Mouse (Mus musculus) kidney, embryonic 14.5 days (tissue): ENCODE data around the gene Scyl1. TPM values are rescaled to one million over a fixed set of nuclear protein-coding genes. Genes with fewer than 3 reads are reported as not detected.

Experiments used
- ATAC-seq: fragments of 200-750 bp; cut with Nextera tagmentation; 2 replicates; pipeline ENCODE4 v1.8.0; 2017; ENCODE audit warnings: moderate number of reproducible peaks, mild to moderate bottlenecking, moderate TSS enrichment, moderate library complexity; ENCODE audit not compliant: low FRiP score, low TSS enrichment
- H3K27ac ChIP-seq: fragments of 300-500 bp; sonication (generic); 2 replicates; pipeline ENCODE4 v1.5.1; 2014; ENCODE audit warnings: low read depth, mild to moderate bottlenecking, low read length, moderate library complexity, mixed read lengths
- H3K27me3 ChIP-seq: fragments of 300-500 bp; sonication (generic); 2 replicates; pipeline ENCODE4 v1.6.1; 2014; ENCODE audit warnings: mild to moderate bottlenecking, low read length; ENCODE audit not compliant: control insufficient read depth, insufficient read depth
- H3K36me3 ChIP-seq: fragments of 300-500 bp; sonication (generic); 2 replicates; pipeline ENCODE4 v1.6.1; 2014; ENCODE audit warnings: low read length, mixed read lengths; ENCODE audit not compliant: control insufficient read depth, insufficient read depth
- H3K4me1 ChIP-seq: fragments of 300-500 bp; sonication (generic); 2 replicates; pipeline ENCODE4 v1.6.1; 2014; ENCODE audit warnings: low read length, mixed read lengths; ENCODE audit not compliant: control insufficient read depth, insufficient read depth
- H3K4me2 ChIP-seq: fragments of 300-500 bp; sonication (generic); replicated peaks from 2 replicates; pipeline ENCODE4 v1.6.1; 2014; ENCODE audit warnings: low read depth, mild to moderate bottlenecking, low read length
- H3K4me3 ChIP-seq: fragments of 300-500 bp; sonication (generic); 2 replicates; pipeline ENCODE4 v1.5.1; 2014; ENCODE audit warnings: mild to moderate bottlenecking, low read length
- H3K9ac ChIP-seq: fragments of 300-500 bp; sonication (generic); 2 replicates; pipeline ENCODE4 v1.6.1; 2014; ENCODE audit warnings: low read depth, mild to moderate bottlenecking, low read length, moderate library complexity
- H3K9me3 ChIP-seq: fragments of 300-500 bp; sonication (generic); 2 replicates; pipeline ENCODE4 v1.6.1; 2016; ENCODE audit warnings: low read length; ENCODE audit not compliant: control insufficient read depth
- WGBS: fragments of 180-500 bp; shearing (Covaris S2); extraction: QIAGEN DNeasy Blood & Tissue Kit; methylation state at CpG from one replicate; pipeline ENCODE4 v1.1.7; 2014; 5-methylcytosine and 5-hydroxymethylcytosine counted together
- polyA plus RNA-seq: library from polyadenylated mRNA; unstranded; fragments of >200 nt; fragmentation: Nextera tagmentation; extraction: Ambion mirVana; gene quantifications from 2 replicates; pipeline ENCODE4 v1.2.1, GENCODE M21; 2014

Gene Scyl1
- polyA plus RNA-seq, 1 experiment from 2014 or later: 73.5 TPM

- no peak overlapping the region for H3K4me2 ChIP-seq
- no peaks in the 10 kb centered on the region for H3K4me1 ChIP-seq
- no peak overlapping the region for H3K4me3 ChIP-seq
- H3K9me3 ChIP-seq: no peaks in the 10 kb centered on the region
- 81% methylated on average over 6 of the region's 6 CpGs for WGBS
- no peaks in the 10 kb centered on the region for H3K36me3 ChIP-seq
- no peak overlapping the region for H3K27ac ChIP-seq
- H3K27me3 ChIP-seq: no peaks in the 10 kb centered on the region
- no peak for ATAC-seq
- no peak overlapping the region for H3K9ac ChIP-seq
Observed at GRCm38 (mm10) chr19:5781532-5781931, 10.3 kb upstream of the Scyl1 start.

GRCm38 (mm10) chr19:5780203-5780602 lies 9.0 kb upstream of the Scyl1 start:
- Histone ChIP-seq H3K9ac (no peak overlapping the region), H3K4me1 (no peaks in the 10 kb centered on the region), H3K4me2 (no peak overlapping the region), H3K27me3 (no peaks in the 10 kb centered on the region), H3K27ac (no peak overlapping the region), H3K36me3 (no peaks in the 10 kb centered on the region), H3K9me3 (no peaks in the 10 kb centered on the region), H3K4me3 (no peak overlapping the region)
- no peak for ATAC-seq
- 75% methylated on average over 7 of the region's 7 CpGs for WGBS

- no peak for ATAC-seq
- Histone ChIP-seq H3K4me2 (no peak overlapping the region), H3K4me1 (no peaks in the 10 kb centered on the region), H3K4me3 (no peak overlapping the region), H3K27me3 (no peaks in the 10 kb centered on the region), H3K27ac (no peak overlapping the region), H3K9me3 (no peaks in the 10 kb centered on the region), H3K36me3 (no peaks in the 10 kb centered on the region), H3K9ac (no peak overlapping the region)
- WGBS: 58% methylated on average over 8 of the region's 8 CpGs
Observed at GRCm38 (mm10) chr19:5778312-5778711, 7.1 kb upstream of the Scyl1 start.

- H3K4me1 ChIP-seq: no peaks in the 10 kb centered on the region
- H3K9me3 ChIP-seq: no peaks in the 10 kb centered on the region
- H3K9ac ChIP-seq: no peak overlapping the region
- H3K4me3 ChIP-seq: no peak overlapping the region
- WGBS: 79% methylated on average over 9 of the region's 9 CpGs
- H3K36me3 ChIP-seq: no peaks in the 10 kb centered on the region
- H3K27ac ChIP-seq: no peak overlapping the region
- H3K4me2 ChIP-seq: no peak overlapping the region
- no peak for ATAC-seq
- no peaks in the 10 kb centered on the region for H3K27me3 ChIP-seq
Observed at GRCm38 (mm10) chr19:5777387-5778032, 6.3 kb upstream of the Scyl1 start.

- Histone ChIP-seq H3K4me3 (peak overlapping the region; percentile 69), H3K9ac (peak overlapping the region; percentile 76), H3K27ac (peak overlapping the region; percentile 37; the same call in 1 of the 2 replicates), H3K36me3 (peaks cover 41% of the 10 kb centered on the region), H3K4me2 (peak overlapping the region; percentile 85), H3K4me1 (peaks cover 9% of the 10 kb centered on the region), H3K9me3 (no peaks in the 10 kb centered on the region), H3K27me3 (no peaks in the 10 kb centered on the region)
- ATAC-seq: no peak
- 45% methylated on average over 9 of the region's 9 CpGs for WGBS
Observed at GRCm38 (mm10) chr19:5770311-5770710, 908 bp downstream of the Scyl1 start.

GRCm38 (mm10) chr19:5767271-5767670 lies 3.9 kb downstream of the Scyl1 start:
- H3K27me3 ChIP-seq: no peaks in the 10 kb centered on the region
- no peak overlapping the region for H3K4me2 ChIP-seq
- peaks cover 69% of the 10 kb centered on the region for H3K36me3 ChIP-seq
- ATAC-seq: no peak
- no peak overlapping the region for H3K4me3 ChIP-seq
- H3K27ac ChIP-seq: no peak overlapping the region
- no peak overlapping the region for H3K9ac ChIP-seq
- no peaks in the 10 kb centered on the region for H3K9me3 ChIP-seq
- WGBS: 82% methylated on average over 4 of the region's 4 CpGs
- H3K4me1 ChIP-seq: peaks cover 9% of the 10 kb centered on the region

- Histone ChIP-seq H3K27ac (no peak overlapping the region), H3K36me3 (peaks cover 95% of the 10 kb centered on the region), H3K4me1 (no peaks in the 10 kb centered on the region), H3K27me3 (no peaks in the 10 kb centered on the region), H3K4me2 (no peak overlapping the region), H3K9ac (no peak overlapping the region), H3K9me3 (no peaks in the 10 kb centered on the region), H3K4me3 (no peak overlapping the region)
- 95% methylated on average over 6 of the region's 6 CpGs for WGBS
- no peak for ATAC-seq
Observed at GRCm38 (mm10) chr19:5763163-5763562, 8.1 kb downstream of the Scyl1 start.

- ATAC-seq: no peak
- Histone ChIP-seq H3K4me2 (no peak overlapping the region), H3K27me3 (peaks cover 13% of the 10 kb centered on the region; the same call in 1 of the 2 replicates), H3K9me3 (no peaks in the 10 kb centered on the region), H3K36me3 (peaks cover 65% of the 10 kb centered on the region), H3K9ac (no peak overlapping the region), H3K27ac (no peak overlapping the region), H3K4me3 (no peak overlapping the region), H3K4me1 (peaks cover 13% of the 10 kb centered on the region)
- WGBS: 87% methylated on average over 14 of the region's 14 CpGs
Observed at GRCm38 (mm10) chr19:5758878-5759403, 12.3 kb downstream of the Scyl1 start.

GRCm38 (mm10) chr19:5756991-5757636 lies 14.1 kb downstream of the Scyl1 start:
- Histone ChIP-seq H3K9me3 (no peaks in the 10 kb centered on the region), H3K4me3 (peak overlapping the region; percentile 27), H3K9ac (peak overlapping the region; percentile 40), H3K36me3 (peaks cover 49% of the 10 kb centered on the region), H3K4me2 (peak overlapping the region; percentile 45), H3K4me1 (peaks cover 13% of the 10 kb centered on the region), H3K27ac (no peak overlapping the region), H3K27me3 (peaks cover 13% of the 10 kb centered on the region; the same call in 1 of the 2 replicates)
- 13% methylated on average over 34 of the region's 36 CpGs for WGBS
- ATAC-seq: peak; percentile 47
